Mouse (Mus musculus) hindbrain, embryonic 11.5 days (tissue): Measurements from ENCODE around the gene Ebna1bp2. TPM values are rescaled to one million over a fixed set of nuclear protein-coding genes. Genes with fewer than 3 reads are reported as not detected.

Experiments used
- ATAC-seq: fragments of 200-750 bp; cut with Nextera tagmentation; 2 replicates; pipeline ENCODE4 v1.8.0; 2017; ENCODE audit warnings: mild to moderate bottlenecking, moderate TSS enrichment, moderate library complexity; ENCODE audit not compliant: low FRiP score
- DNase-seq: peaks from one replicate; pipeline ENCODE4 v3.0.0-alpha.2; 2015; ENCODE audit warnings: low spot score
- H3K27ac ChIP-seq: fragments of 300-500 bp; sonication (generic); 2 replicates; pipeline ENCODE4 v1.5.1; 2014; ENCODE audit warnings: mild to moderate bottlenecking, low read depth, low read length
- H3K27me3 ChIP-seq: fragments of 300-500 bp; sonication (generic); 2 replicates; pipeline ENCODE4 v1.6.1; 2014; ENCODE audit warnings: mild to moderate bottlenecking, low read length, moderate library complexity, mixed read lengths; ENCODE audit not compliant: control insufficient read depth, insufficient read depth
- H3K36me3 ChIP-seq: fragments of 300-500 bp; sonication (generic); 2 replicates; pipeline ENCODE4 v1.6.1; 2014; ENCODE audit warnings: mild to moderate bottlenecking, low read length, moderate library complexity, mixed read lengths; ENCODE audit not compliant: control insufficient read depth, insufficient read depth
- H3K4me1 ChIP-seq: fragments of 300-500 bp; sonication (generic); replicated peaks from 2 replicates; pipeline ENCODE4 v1.6.1; 2014; ENCODE audit warnings: low read length, mixed read lengths; ENCODE audit not compliant: control insufficient read depth, insufficient read depth
- H3K4me2 ChIP-seq: fragments of 300-500 bp; sonication (generic); replicated peaks from 2 replicates; pipeline ENCODE4 v1.6.1; 2014; ENCODE audit warnings: mild to moderate bottlenecking, low read depth, low read length
- H3K4me3 ChIP-seq: fragments of 300-500 bp; sonication (generic); 2 replicates; pipeline ENCODE4 v1.5.1; 2014; ENCODE audit warnings: low read depth, low read length
- H3K9ac ChIP-seq: fragments of 300-500 bp; sonication (generic); 2 replicates; pipeline ENCODE4 v1.6.1; 2014; ENCODE audit warnings: low read depth, low read length
- H3K9me3 ChIP-seq: fragments of 300-500 bp; sonication (generic); 2 replicates; pipeline ENCODE4 v1.6.1; 2016; ENCODE audit warnings: low read length; ENCODE audit not compliant: control insufficient read depth
- polyA plus RNA-seq: library from polyadenylated mRNA; unstranded; fragments of >200 nt; fragmentation: Nextera tagmentation; extraction: Ambion mirVana; gene quantifications from 2 replicates; pipeline ENCODE4 v1.2.1, GENCODE M21; 2014

Ebna1bp2 gene
- polyA plus RNA-seq, 1 experiment from 2014 or later: 192 TPM

GRCm38 (mm10) chr4:118658652-118659051 lies 38.1 kb downstream of the Ebna1bp2 start, which contains the start of gene Olfr62:
Olfr62 (plus strand) TSS chr4:118658952.
- Histone ChIP-seq H3K27ac (no peak within 1 kb of the TSS), H3K27me3 (no peaks in the 10 kb centered on the region), H3K9ac (no peak within 1 kb of the TSS), H3K4me1 (no peaks in the 10 kb centered on the region), H3K4me2 (no peak within 1 kb of the TSS), H3K9me3 (no peaks in the 10 kb centered on the region), H3K4me3 (no peak within 1 kb of the TSS), H3K36me3 (no peaks in the 10 kb centered on the region)
- no peak for DNase-seq
- ATAC-seq: no peak

Other genes starting within 250 kb of the Ebna1bp2 start
- 9.3 and 12.9 TPM in 2 replicates for gene Szt2, start 211.5 kb upstream of the Ebna1bp2 start, polyA plus RNA-seq
- gene Med8, start 211.5 kb upstream of the Ebna1bp2 start, polyA plus RNA-seq: 154 and 158 TPM in 2 replicates
- 42.1 and 46.8 TPM in 2 replicates for gene Elovl1, start 192.7 kb upstream of the Ebna1bp2 start, polyA plus RNA-seq
- gene Cdc20, start 183.4 kb upstream of the Ebna1bp2 start, polyA plus RNA-seq: 236 and 259 TPM in 2 replicates
- gene Mpl, start 163.3 kb upstream of the Ebna1bp2 start, polyA plus RNA-seq: 1.3 and 1.5 TPM in 2 replicates
- 8.8 and 12.2 TPM in 2 replicates for gene Tie1, start 130.7 kb upstream of the Ebna1bp2 start, polyA plus RNA-seq
- 0.77 and 2.1 TPM in 2 replicates for gene 2610528J11Rik, start 93.8 kb upstream of the Ebna1bp2 start, polyA plus RNA-seq
- 0.40 and 0.46 TPM in 2 replicates for gene Tmem125, start 76.8 kb upstream of the Ebna1bp2 start, polyA plus RNA-seq
- gene Cfap57, start within 50 bp of the Ebna1bp2 start, polyA plus RNA-seq: 1.5 and 2.0 TPM in 2 replicates
- gene Olfr62, start 38.2 kb downstream of the Ebna1bp2 start, polyA plus RNA-seq: not detected in 2 replicates
- not detected in 2 replicates for gene Olfr1342, start 72.0 kb downstream of the Ebna1bp2 start, polyA plus RNA-seq
- not detected in 2 replicates for gene Olfr1341, start 82.7 kb downstream of the Ebna1bp2 start, polyA plus RNA-seq
- not detected in 2 replicates for gene Olfr1340, start 99.3 kb downstream of the Ebna1bp2 start, polyA plus RNA-seq
- gene Olfr1339, start 111.4 kb downstream of the Ebna1bp2 start, polyA plus RNA-seq: not detected in 2 replicates
- not detected in 2 replicates for gene Olfr1338, start 137.9 kb downstream of the Ebna1bp2 start, polyA plus RNA-seq
- not detected in 2 replicates for gene Olfr1337, start 161.8 kb downstream of the Ebna1bp2 start, polyA plus RNA-seq
- gene Olfr1335, start 189.1 kb downstream of the Ebna1bp2 start, polyA plus RNA-seq: not detected in 2 replicates
- not detected in 2 replicates for gene Olfr1333, start 215.5 kb downstream of the Ebna1bp2 start, polyA plus RNA-seq
- gene Olfr1331, start 243.8 kb downstream of the Ebna1bp2 start, polyA plus RNA-seq: not detected in 2 replicates